Mouse (Mus musculus) myocyte (in vitro differentiated cells): ENCODE measurements at regions not wholly inside any gene's neighbourhood (a gene's known extent, or its start where the extent isn't known, plus 50 kb on each side); places are given as distances from the start of the nearest gene placed in this dataset.

ENCODE experiments used
- H3K27me3 ChIP-seq: one replicate; pipeline ENCODE4 v1.6.1; 2011; ENCODE audit not compliant: control insufficient read depth, insufficient read depth, insufficient read length
- H3K36me3 ChIP-seq: one replicate; pipeline ENCODE4 v1.6.1; 2011; ENCODE audit not compliant: control insufficient read depth, insufficient read depth
- H3K4me2 ChIP-seq: one replicate; pipeline ENCODE4 v1.6.1; 2011; ENCODE audit warnings: low read depth, control low read depth
- H3K4me3 ChIP-seq: one replicate; pipeline ENCODE4 v1.5.1; 2011; ENCODE audit warnings: mild to moderate bottlenecking, control low read depth, moderate library complexity
- H3K79me2 ChIP-seq: one replicate; pipeline ENCODE4 v1.6.1; 2011; ENCODE audit not compliant: control insufficient read depth, insufficient read depth
- H3ac ChIP-seq: one replicate; pipeline ENCODE4 v1.6.1; 2011; ENCODE audit not compliant: control insufficient read depth, insufficient read length
- CEBPB ChIP-seq: IDR thresholded peaks from 2 replicates; pipeline ENCODE4 v1.6.1; 2011; ENCODE audit warnings: mild to moderate bottlenecking, moderate library complexity; ENCODE audit not compliant: poor library complexity, insufficient read depth, severe bottlenecking
- E2F4 ChIP-seq: IDR thresholded peaks from one replicate; pipeline ENCODE4 v1.6.1; 2011; ENCODE audit warnings: mild to moderate bottlenecking, control low read depth, moderate library complexity; ENCODE audit not compliant: insufficient read depth
- MAX ChIP-seq: IDR thresholded peaks from one replicate; pipeline ENCODE4 v1.6.1; 2011; ENCODE audit warnings: low read depth, mild to moderate bottlenecking, control low read depth
- MYOD1 ChIP-seq, 3 experiments: IDR thresholded peaks; one replicate each; pipeline ENCODE4 v1.6.1; 2011; ENCODE audit warnings: control low read depth in 2 of 3, low read depth in 2 of 3, mild to moderate bottlenecking in 2 of 3, moderate library complexity in 1 of 3; ENCODE audit not compliant: insufficient read length in 2 of 3, control insufficient read depth in 1 of 3
- MYOG ChIP-seq, 3 experiments: IDR thresholded peaks; one replicate each; pipeline ENCODE4 v1.6.1; 2011; ENCODE audit warnings: control low read depth in 2 of 3, low read depth in 2 of 3, mild to moderate bottlenecking in 2 of 3; ENCODE audit not compliant: insufficient read length in 2 of 3, control insufficient read depth in 1 of 3, insufficient read depth in 1 of 3
- POLR2A ChIP-seq: IDR thresholded peaks from one replicate; pipeline ENCODE4 v1.6.1; 2011; ENCODE audit warnings: low read depth, mild to moderate bottlenecking, control low read depth, moderate library complexity; ENCODE audit not compliant: insufficient read length
- POLR2AphosphoS2 ChIP-seq: IDR thresholded peaks from one replicate; pipeline ENCODE4 v1.6.1; 2011; ENCODE audit warnings: low read depth, control low read depth; ENCODE audit not compliant: insufficient read length
- REST ChIP-seq: IDR thresholded peaks from one replicate; pipeline ENCODE4 v1.6.1; 2011; ENCODE audit warnings: mild to moderate bottlenecking, control low read depth, moderate library complexity; ENCODE audit not compliant: insufficient read depth, insufficient read length
- SRF ChIP-seq: IDR thresholded peaks from one replicate; pipeline ENCODE4 v1.6.1; 2011; ENCODE audit warnings: low read depth; ENCODE audit not compliant: control insufficient read depth, insufficient read length
- TCF12 ChIP-seq: IDR thresholded peaks from one replicate; pipeline ENCODE4 v1.6.1; 2011; ENCODE audit warnings: mild to moderate bottlenecking, control low read depth; ENCODE audit not compliant: poor library complexity, insufficient read depth, severe bottlenecking
- TCF3 ChIP-seq: IDR thresholded peaks from one replicate; pipeline ENCODE4 v1.6.1; 2011; ENCODE audit warnings: low read depth, control low read depth; ENCODE audit not compliant: insufficient read length
- USF1 ChIP-seq: IDR thresholded peaks from one replicate; pipeline ENCODE4 v1.6.1; 2011; ENCODE audit warnings: low read depth, mild to moderate bottlenecking, control low read depth, moderate library complexity

DNA sequence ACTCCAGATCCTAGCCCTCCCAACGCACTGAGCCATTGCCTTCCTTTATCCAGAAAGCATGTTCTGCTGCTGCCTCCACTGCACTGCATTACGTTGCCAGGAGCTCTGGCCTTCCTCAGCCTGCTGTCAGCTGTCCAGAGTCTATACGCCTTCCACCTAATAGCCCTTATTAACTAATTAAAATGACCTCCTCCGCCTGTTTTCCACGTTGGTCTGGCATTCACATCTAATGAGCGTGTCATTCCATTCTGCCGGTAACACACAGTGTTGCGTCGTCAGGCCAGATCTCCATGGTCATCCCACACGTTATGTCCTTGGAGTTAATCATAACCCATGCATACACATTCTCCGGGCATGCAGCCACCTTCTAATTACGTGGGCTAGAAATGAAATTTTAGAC, 56.7 kb upstream of the Med4 start:
- H3K4me3 ChIP-seq: no peak overlapping the region
- H3K36me3 ChIP-seq: no peaks in the 10 kb centered on the region
- no peaks in the 10 kb centered on the region for H3K27me3 ChIP-seq
- no peak for TF ChIP-seq POLR2AphosphoS2
- TF ChIP-seq USF1: no peak
- no peak for TF ChIP-seq MYOG (IDR thresholded peaks at IDR 0.05; ENCODE audit: control insufficient read depth in 1 of 3, insufficient read depth in 1 of 3, insufficient read length in 2 of 3, low read depth in 2 of 3)
- H3K4me2 ChIP-seq: peak overlapping the region; percentile 2
- no peaks in the 10 kb centered on the region for H3K79me2 ChIP-seq
- no peak overlapping the region for H3ac ChIP-seq

DNA sequence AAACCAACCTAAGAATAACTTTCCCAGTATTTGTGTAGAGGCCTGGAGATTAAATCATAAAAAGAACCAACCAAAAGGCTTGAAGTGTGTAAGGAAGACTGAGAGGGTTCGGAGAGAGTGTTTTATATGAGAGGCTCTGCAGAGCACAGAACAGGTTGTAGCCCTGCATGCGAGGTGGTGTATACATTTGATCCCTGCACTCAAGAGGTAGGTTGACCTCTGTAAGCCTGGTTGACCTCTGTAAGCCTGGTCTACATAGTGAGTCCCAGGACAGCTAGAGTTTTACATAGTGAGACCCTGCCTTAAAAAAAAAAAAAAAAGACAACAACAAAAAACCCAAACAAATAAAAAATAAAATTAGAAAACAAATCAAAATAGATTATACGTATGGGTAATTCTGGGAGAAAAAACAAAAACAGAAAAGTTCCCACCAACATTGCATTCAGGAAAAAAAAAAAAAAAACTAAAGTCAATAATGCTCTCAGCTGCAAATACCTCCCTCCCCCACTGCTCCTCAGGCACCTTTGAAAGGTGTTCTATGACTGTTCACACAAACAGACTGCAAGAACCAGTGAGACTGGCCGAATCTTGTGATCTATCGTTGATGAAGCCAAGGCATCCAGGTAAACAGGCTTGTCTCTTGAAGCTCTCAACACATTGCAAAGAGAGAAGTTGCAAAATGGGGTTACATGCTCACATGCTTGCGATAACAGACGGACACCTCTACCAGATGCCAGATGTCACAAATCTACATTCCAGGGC, 57.3 kb upstream of the Med4 start:
- Histone ChIP-seq H3K4me3 (no peak overlapping the region), H3K27me3 (no peaks in the 10 kb centered on the region), H3ac (no peak overlapping the region), H3K79me2 (no peaks in the 10 kb centered on the region), H3K36me3 (no peaks in the 10 kb centered on the region), H3K4me2 (no peak overlapping the region)
- no peak for TF ChIP-seq POLR2AphosphoS2
- TF ChIP-seq MYOD1 (IDR thresholded peaks at IDR 0.05; ENCODE audit: control insufficient read depth in 1 of 3, insufficient read length in 2 of 3, low read depth in 2 of 3): no peak

- no peaks in the 10 kb centered on the region for H3K27me3 ChIP-seq
- TF ChIP-seq REST (no peak), MYOG (IDR thresholded peaks at IDR 0.05; ENCODE audit: control insufficient read depth in 1 of 3, insufficient read depth in 1 of 3, insufficient read length in 2 of 3, low read depth in 2 of 3) (no peak), POLR2AphosphoS2 (no peak), TCF3 (no peak), SRF (no peak), MAX (no peak), E2F4 (no peak), USF1 (no peak), TCF12 (no peak), CEBPB (no peak)
- no peak overlapping the region for H3ac ChIP-seq
These were observed 58.4 kb upstream of the Med4 start for GRCm38 (mm10) chr14:73451291-73452045.

DNA sequence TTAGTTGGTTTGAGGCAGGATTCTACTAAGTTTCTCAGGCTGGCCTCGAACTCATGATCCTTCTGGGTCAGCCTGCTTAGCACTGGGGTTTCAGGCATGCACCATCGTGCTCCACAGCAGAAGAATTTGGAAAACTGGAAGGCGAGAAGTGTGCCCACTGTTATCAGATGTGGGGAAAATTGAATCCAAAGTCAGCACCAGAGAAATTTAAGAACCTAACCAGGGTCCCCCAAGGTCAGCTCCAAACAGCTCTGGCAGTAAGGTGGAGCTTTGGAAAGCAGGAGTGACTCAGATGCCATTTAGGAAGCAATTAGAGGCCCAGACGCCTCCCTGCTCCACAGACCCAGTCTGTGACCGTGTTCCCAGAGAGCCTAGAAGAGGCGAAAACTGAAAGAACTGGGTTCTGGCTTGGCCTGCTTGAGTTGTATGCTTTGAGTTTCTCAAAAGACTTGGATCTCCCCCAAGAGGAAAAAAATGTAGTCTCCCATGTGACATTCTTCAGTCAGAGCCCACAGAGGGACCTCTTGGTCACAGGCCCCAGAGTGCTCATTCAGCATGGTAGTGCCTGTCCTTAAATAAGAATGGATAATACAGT, 59.8 kb upstream of the Med4 start:
- no peaks in the 10 kb centered on the region for H3K79me2 ChIP-seq
- TF ChIP-seq MAX: no peak
- TF ChIP-seq REST: no peak
- no peak for TF ChIP-seq MYOG (IDR thresholded peaks at IDR 0.05; ENCODE audit: control insufficient read depth in 1 of 3, insufficient read depth in 1 of 3, insufficient read length in 2 of 3, low read depth in 2 of 3)
- TF ChIP-seq USF1: peak; percentile 14
- TF ChIP-seq TCF3: no peak
- TF ChIP-seq POLR2AphosphoS2: no peak
- H3K4me2 ChIP-seq: peak overlapping the region; percentile 35
- H3K4me3 ChIP-seq: no peak overlapping the region
- no peak overlapping the region for H3ac ChIP-seq
- no peaks in the 10 kb centered on the region for H3K36me3 ChIP-seq
- H3K27me3 ChIP-seq: no peaks in the 10 kb centered on the region

More at GRCm38 (mm10) chr14:73451291-73452045, 58.4 kb upstream of the Med4 start:
- H3K36me3 ChIP-seq: no peaks in the 10 kb centered on the region
- H3K79me2 ChIP-seq: no peaks in the 10 kb centered on the region
- no peak overlapping the region for H3K4me3 ChIP-seq
- H3K4me2 ChIP-seq: peak overlapping the region; percentile 65

DNA sequence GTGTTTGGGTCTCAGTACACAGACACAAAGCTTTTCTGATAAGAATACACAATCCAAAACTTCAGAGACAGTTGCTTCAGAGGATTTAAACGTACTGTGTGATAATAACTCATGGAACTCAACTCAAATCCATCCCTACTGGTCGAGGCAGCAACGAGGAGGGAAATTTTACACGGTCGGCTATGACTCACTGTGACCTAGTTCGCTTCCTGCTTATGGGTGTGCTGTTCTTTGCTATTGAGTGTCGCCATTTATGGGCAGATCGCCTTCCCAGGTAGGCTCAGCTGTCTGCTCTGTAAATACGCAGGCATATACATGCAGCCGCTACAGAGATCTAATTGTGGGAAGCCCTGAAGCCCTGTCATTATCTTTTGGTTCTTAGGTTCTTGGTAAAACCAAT, 60.7 kb upstream of the Med4 start:
- Histone ChIP-seq H3K4me3 (no peak overlapping the region), H3K36me3 (no peaks in the 10 kb centered on the region), H3ac (no peak overlapping the region), H3K27me3 (no peaks in the 10 kb centered on the region), H3K4me2 (no peak overlapping the region), H3K79me2 (no peaks in the 10 kb centered on the region)
- no peak for TF ChIP-seq POLR2A
- TF ChIP-seq TCF12: no peak
- no peak for TF ChIP-seq MYOG (IDR thresholded peaks at IDR 0.05; ENCODE audit: control insufficient read depth in 1 of 3, insufficient read depth in 1 of 3, insufficient read length in 2 of 3, low read depth in 2 of 3)
- no peak for TF ChIP-seq USF1
- no peak for TF ChIP-seq REST
- no peak for TF ChIP-seq MYOD1 (IDR thresholded peaks at IDR 0.05; ENCODE audit: control insufficient read depth in 1 of 3, insufficient read length in 2 of 3, low read depth in 2 of 3)
- no peak for TF ChIP-seq E2F4
- no peak for TF ChIP-seq SRF
